Mouse (Mus musculus) retina, adult 2 months (tissue): ENCODE data around the gene Acbd5.

ENCODE experiments used
- DNase-seq: peaks from one replicate; pipeline ENCODE4 v3.0.0-alpha.2; 2012; ENCODE audit warnings: low read depth, low spot score

The Acbd5 gene

GRCm38 (mm10) chr2:23068894-23069744 lies 1.2 kb downstream of the Acbd5 start:
- peak; percentile 61 for DNase-seq

DNA sequence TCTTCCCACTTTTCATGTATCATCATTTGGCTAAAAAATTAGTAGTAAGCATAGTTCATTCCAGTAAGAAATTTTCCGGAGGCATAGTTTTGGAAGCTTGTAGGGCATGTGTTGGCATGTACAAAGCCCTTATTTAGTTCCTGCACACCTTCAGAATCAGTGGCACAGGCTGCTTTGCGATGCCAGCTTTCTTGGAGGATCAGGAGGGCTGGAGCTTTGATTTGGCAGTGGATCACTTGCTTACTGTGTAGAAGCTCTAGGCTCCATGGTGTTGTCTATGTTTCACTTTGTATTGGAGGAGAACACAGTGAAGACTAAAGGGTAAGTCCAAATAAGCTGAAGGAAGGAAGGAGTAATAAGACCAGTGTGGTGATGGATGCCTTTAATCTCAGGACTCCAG lies 2.5 kb downstream of the Acbd5 start:
- no peak for DNase-seq

DNA sequence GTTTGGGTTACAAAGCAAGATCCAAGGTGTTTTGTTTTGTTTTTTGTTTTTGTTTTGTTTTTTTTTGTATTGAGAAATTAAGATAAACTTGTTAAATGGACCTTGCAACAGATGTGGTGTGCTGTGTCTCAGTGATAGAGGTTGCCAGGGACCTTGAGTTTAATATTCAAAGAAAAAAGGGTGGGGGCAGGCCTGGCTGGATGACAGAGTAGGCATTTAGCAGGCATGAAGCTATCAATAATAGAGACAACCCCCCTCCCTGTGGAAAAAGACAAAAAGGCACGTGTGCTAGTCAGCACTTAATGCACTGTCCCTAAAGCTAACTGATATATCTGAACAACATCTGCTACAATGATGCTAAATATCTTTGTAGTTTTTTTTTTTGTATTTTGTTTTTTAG lies 3.4 kb downstream of the Acbd5 start:
- no peak for DNase-seq

GRCm38 (mm10) chr2:23075846-23076245 lies 7.9 kb downstream of the Acbd5 start:
- DNase-seq, result no peak

GRCm38 (mm10) chr2:23076783-23077182 lies 8.8 kb downstream of the Acbd5 start:
- no peak for DNase-seq

GRCm38 (mm10) chr2:23077693-23078092 lies 9.7 kb downstream of the Acbd5 start:
- DNase-seq, result no peak

DNA sequence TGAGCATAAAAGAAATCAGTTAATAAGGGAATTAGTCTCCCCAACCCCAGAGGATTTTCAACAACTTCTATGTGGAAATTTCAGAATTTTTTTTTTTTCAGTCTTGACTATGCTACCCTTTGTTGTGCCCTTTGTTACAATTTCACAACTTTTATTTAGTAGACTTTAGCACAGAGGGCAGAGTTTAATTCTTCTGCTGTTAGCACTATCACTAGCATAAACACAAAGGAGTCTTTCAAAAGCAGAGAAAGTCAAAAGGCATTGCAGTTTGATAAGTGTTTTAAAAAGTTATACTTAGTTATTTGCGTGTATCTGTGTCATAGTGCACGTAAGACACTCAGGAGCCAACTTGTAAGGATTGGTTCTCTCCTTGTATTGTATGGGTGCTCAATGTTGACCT lies 10.6 kb downstream of the Acbd5 start:
- DNase-seq, result no peak

DNA sequence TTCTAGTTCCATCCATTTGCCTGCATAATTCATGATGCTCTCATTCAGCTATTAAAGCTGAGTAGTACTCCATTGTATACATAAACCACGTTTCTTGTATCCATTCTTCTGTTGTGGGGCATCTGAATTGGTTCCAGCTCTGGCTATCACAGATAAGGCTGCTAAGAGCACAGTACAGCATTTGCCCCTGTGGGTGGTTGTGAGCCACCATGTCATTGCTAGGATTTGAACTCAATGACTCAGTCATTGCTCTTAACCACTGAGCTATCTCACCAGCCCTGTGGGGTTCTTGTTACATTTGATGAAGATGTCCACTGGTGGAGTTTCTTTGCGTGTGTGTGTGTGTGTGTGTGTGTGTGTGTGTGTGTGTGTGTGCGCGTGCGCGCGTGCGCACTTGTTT lies 16.6 kb downstream of the Acbd5 start:
- DNase-seq, result no peak

DNA sequence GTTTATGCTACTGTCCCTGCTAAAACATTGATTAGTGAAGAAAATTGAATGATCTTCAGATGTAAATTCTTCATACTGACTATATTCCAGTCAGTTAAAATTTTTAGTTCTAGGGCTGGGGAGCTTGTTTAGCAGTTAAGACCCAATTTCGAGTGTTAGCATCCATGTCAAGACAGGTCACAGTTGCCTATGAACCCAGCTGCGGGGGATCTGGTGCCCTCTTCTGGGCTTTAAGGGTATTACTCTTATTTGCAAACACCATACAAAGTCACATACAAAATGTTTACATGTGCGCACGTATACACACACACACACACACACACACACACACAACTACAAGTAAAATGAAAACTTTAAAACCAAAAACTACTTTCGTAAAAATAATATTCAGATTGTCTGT lies 24.2 kb downstream of the Acbd5 start:
- peak; percentile 20 for DNase-seq

GRCm38 (mm10) chr2:23097028-23097427 lies 29.1 kb downstream of the Acbd5 start:
- DNase-seq, result no peak

DNA sequence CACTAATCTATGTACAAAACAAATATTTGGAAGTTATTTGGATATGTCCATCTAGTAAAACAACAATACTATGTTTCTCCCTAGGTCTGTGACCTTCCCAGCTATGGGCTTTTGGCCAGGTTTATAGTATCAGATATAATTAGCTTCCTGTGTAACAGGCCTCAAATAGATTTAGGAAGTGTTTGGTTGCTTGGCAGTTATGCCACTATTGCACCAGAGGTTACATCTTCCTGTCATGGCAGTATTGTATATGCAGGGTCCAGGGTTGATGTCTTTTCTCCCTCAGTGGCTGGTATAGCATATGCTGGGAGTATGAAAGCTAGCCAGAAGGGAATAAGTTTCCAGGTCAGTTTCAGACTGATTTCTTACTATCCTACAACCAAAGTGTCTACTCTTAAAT lies 34.3 kb downstream of the Acbd5 start:
- DNase-seq, result no peak

- DNase-seq, result no peak
Measured at GRCm38 (mm10) chr2:23119573-23119972, 51.6 kb downstream of the Acbd5 start.

DNA sequence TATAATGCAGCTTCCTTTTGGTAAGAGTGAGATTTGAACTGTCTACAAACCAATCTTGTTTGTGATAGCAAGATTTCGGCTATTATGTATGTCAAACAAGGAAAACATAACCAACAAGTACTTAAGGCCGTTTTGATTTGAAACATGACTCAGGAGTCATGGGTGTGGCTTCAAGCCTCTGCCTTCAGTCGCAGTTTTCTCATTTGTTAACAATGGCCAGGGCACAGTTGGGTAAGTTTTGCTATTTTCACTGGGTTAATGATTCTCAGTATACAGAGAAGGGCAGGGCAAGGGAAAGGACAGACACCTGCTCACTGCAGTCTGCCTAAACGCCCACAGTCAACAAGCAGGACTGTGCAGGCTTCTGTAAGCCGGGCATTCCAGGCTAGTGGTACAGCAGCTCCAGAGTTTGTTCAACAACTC lies 87.2 kb downstream of the Acbd5 start:
- no peak for DNase-seq

GRCm38 (mm10) chr2:23155777-23156607 lies 88.0 kb downstream of the Acbd5 start, which contains the start of the genes Mastl and Yme1l1:
TSS of gene Mastl (minus strand) at chr2:23156024.
TSS of gene Yme1l1 (plus strand) at chr2:23156369.
- peak; percentile 88 for DNase-seq

DNA sequence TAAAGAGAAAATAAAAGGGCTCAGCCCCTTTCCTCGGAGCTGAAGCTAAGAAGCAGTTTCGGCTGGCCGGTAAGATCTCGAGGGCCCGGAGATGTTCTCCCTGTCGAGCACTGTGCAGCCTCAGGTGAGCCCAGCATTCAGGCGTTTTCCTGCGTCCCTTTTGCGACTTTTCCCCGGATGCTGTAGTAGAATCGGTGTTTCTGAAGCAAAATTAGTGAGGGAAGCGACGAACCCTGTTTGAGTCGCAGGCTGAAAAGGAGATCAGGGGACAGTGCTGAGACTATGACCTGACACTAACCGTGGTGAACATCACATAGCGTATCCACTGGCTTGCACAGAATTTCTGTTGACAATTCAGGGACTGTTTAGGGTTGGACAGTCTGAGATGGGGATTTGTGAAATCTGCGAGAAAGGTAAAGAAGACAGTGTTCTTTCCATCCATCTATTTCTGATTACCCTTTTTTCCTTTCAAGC lies 88.7 kb downstream of the Acbd5 start:
- DNase-seq, result no peak
